Mouse (Mus musculus) layer of hippocampus, postnatal 14 days (tissue): Measurements from ENCODE around the gene Pxdc1. TPM values are rescaled to one million over a fixed set of nuclear protein-coding genes. Genes with fewer than 3 reads are reported as not detected.
A peak's percentile ranks its signal among the peaks of the same experiment; 100 is the strongest.

ENCODE experiments used
- DNase-seq, 2 experiments: peaks; one replicate each; pipeline ENCODE4 v3.0.0; 2021 to 2022; ENCODE audit warnings: low spot score in 2 of 2, mixed read lengths in 1 of 2
- total RNA-seq, 2 experiments: library from RNA; stranded (reverse); gene quantifications; 2 replicates each; pipeline ENCODE4 v1.2.3; 2021

The Pxdc1 gene
- total RNA-seq, 2 experiments from 2014 or later = 18.8 to 20.9 TPM

- no peak for DNase-seq
Observed at GRCm38 (mm10) chr13:34651474-34651991, 1.8 kb downstream of the Pxdc1 start.

- peak; percentile 43 to 52 for DNase-seq
Observed at GRCm38 (mm10) chr13:34650953-34651352, 2.3 kb downstream of the Pxdc1 start.

GRCm38 (mm10) chr13:34650371-34650770 is 2.9 kb downstream of the Pxdc1 start:
- no peak for DNase-seq

GRCm38 (mm10) chr13:34647751-34648150 is 5.5 kb downstream of the Pxdc1 start:
- DNase-seq = no peak

GRCm38 (mm10) chr13:34647221-34647620 is 6.1 kb downstream of the Pxdc1 start:
- no peak for DNase-seq

DNA sequence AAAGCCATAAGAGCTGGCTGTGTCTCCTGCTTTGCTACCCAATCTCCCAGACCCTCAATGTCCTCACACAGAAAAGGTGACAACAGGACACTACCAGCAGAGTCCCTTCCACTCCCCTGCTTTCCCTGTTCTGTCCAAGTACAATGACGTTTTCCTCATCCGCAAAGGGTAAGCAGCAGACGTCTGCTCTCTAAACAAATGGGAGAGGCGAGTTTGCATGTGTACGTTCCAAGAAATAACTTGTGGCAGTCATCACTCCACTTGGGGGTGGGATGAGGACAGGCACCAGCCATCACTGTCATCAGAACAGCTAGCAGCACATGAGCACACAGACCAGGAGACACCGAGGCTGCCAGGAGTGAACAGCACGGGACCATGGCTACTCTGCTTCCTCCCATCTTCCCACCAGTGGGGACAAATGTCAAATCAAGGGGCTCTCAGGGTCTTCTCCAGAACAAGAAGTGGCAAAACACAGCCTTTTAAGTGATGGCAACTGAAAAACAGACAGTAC is 7.0 kb downstream of the Pxdc1 start:
- DNase-seq = no peak

- DNase-seq = no peak
Observed at GRCm38 (mm10) chr13:34645519-34645918, 7.8 kb downstream of the Pxdc1 start.

- no peak for DNase-seq
Observed at GRCm38 (mm10) chr13:34644401-34644800, 8.9 kb downstream of the Pxdc1 start.

GRCm38 (mm10) chr13:34643926-34644325 is 9.4 kb downstream of the Pxdc1 start:
- DNase-seq = no peak

- peak; percentile 59 to 76 for DNase-seq
Observed at GRCm38 (mm10) chr13:34642941-34643875, 10.1 kb downstream of the Pxdc1 start.

GRCm38 (mm10) chr13:34641066-34641465 is 12.2 kb downstream of the Pxdc1 start:
- no peak for DNase-seq

GRCm38 (mm10) chr13:34635978-34636377 is 17.3 kb downstream of the Pxdc1 start:
- peak; percentile 73 to 86 for DNase-seq

GRCm38 (mm10) chr13:34630319-34630718 is 23.0 kb downstream of the Pxdc1 start:
- DNase-seq = no peak

GRCm38 (mm10) chr13:34629741-34630140 is 23.5 kb downstream of the Pxdc1 start:
- no peak for DNase-seq

DNA sequence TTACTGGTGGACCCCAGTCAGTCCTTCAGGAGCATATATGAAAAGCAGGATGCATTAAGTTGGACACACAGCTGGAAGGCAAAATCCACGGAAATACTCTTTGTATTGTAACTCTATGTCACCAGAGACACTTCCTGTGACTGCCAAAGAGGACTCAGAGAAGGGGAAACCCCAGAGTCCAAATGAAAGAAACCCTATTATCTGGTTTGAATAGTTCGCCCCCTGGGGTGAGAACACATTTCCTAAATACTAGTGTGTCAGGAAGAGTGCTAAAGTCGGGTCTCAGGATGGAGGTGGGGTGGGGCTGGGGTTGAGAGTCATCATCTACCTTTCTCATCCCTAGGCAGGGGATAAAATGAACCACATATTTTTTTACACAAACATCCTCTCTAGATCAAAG is 25.8 kb downstream of the Pxdc1 start:
- no peak for DNase-seq

DNA sequence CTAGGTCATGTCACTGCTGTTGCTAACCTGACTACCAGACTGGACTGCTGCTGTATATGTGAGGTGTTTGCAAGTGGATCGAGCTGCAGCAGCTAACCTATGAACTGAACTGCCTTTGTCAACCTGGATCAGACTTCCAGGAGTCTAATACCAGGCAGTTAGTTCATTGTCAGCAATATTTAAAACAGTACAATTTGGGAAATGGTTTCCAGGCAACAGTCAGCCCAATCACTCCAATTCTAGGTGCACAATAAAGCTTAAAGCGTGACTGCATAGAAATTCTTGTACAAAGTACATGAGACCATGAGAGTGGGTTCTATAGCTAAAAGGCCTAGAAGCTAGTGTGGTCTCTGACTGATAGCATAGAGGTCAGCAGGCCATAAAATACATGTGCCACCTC is 28.9 kb downstream of the Pxdc1 start:
- no peak for DNase-seq

GRCm38 (mm10) chr13:34612402-34612801 is 40.9 kb downstream of the Pxdc1 start:
- DNase-seq = peak; percentile 17 to 36

GRCm38 (mm10) chr13:34609711-34610110 is 43.6 kb downstream of the Pxdc1 start:
- no peak for DNase-seq

DNA sequence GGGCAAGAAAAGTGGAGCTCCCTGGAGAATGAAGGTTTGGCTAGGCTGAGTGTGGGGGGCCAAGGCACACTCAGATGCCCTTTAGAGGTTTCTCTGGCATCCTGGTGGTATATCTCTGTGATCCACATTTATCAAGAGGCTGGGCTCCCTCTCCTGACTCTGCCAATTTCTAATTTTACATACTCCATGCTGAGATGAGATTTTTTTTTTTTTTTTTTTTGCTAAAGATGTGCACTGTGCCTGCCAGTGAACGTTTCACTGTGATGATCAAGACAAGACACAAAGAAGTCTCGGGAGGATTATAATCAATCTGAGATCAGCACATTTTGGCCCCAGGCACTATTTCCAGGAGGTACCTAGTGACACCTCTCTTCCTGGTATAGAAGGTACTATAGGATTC is 46.2 kb downstream of the Pxdc1 start:
- DNase-seq = no peak

- no peak for DNase-seq
Observed at GRCm38 (mm10) chr13:34605884-34606283, 47.4 kb downstream of the Pxdc1 start.

DNA sequence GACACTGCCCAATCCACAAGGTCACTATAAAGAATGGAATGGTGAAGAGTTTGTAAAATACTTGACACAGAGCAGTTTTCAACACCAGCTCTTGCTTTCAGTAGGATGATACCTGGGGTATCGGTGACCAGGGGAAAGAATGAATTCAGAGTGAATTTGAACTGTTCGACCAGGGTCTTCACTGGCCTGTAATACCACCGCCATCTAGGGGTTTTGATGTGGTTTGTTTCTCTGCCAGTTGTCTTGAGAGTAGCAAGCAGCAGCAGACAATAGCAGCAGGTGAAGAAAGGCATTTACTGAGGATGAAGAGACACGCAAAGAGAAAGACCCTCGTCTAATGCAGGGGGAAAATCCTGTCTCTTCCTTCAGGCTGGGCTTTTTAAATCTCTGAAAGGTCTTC is 48.1 kb downstream of the Pxdc1 start:
- DNase-seq = no peak

GRCm38 (mm10) chr13:34604406-34604805 is 48.9 kb downstream of the Pxdc1 start:
- no peak for DNase-seq
